Mouse (Mus musculus): ENCODE measurements around the gene Dscaml1. TPM values are rescaled to one million over a fixed set of nuclear protein-coding genes. Genes with fewer than 3 reads are reported as not detected.

The Dscaml1 gene
- polyA plus RNA-seq, 1 experiment from 2014 or later: 1.1 TPM

GRCm38 (mm10) chr9:45664871-45665394 lies 238.5 kb downstream of the Dscaml1 start:
- H3K9ac ChIP-seq (ENCODE audit: low read length): peak overlapping the region; percentile 41; the same call in 1 of the 2 replicates
- H3K27ac ChIP-seq (ENCODE audit: low read depth, low read length): peak overlapping the region; percentile 70
- H3K27me3 ChIP-seq (ENCODE audit: control insufficient read depth, insufficient read depth, low read length): no peaks in the 10 kb centered on the region
- peaks cover 35% of the 10 kb centered on the region for H3K4me1 ChIP-seq (ENCODE audit: control insufficient read depth, insufficient read depth, low read length)
- WGBS: 26% methylated on average over 15 of the region's 15 CpGs
- H3K4me2 ChIP-seq (ENCODE audit: low read depth): no peak overlapping the region
- peak; percentile 79 for DNase-seq (ENCODE audit: low spot score)
- no peaks in the 10 kb centered on the region for H3K36me3 ChIP-seq (ENCODE audit: control insufficient read depth, insufficient read depth, low read length)
- ATAC-seq (ENCODE audit: insufficient read depth, low FRiP score, low TSS enrichment): peak; percentile 88
- no peaks in the 10 kb centered on the region for H3K9me3 ChIP-seq (ENCODE audit: control insufficient read depth, low read length)
- no peak overlapping the region for H3K4me3 ChIP-seq (ENCODE audit: low read depth, low read length)

GRCm38 (mm10) chr9:45675931-45676330 lies 249.5 kb downstream of the Dscaml1 start:
- no peaks in the 10 kb centered on the region for H3K36me3 ChIP-seq (ENCODE audit: control insufficient read depth, insufficient read depth, low read length)
- no peak overlapping the region for H3K4me2 ChIP-seq (ENCODE audit: low read depth)
- 0 out of 2 replicates have a peak overlapping the region, but pooled peaks have one; percentile 39 for H3K27ac ChIP-seq (ENCODE audit: low read depth, low read length)
- H3K27me3 ChIP-seq (ENCODE audit: control insufficient read depth, insufficient read depth, low read length): no peaks in the 10 kb centered on the region
- ATAC-seq (ENCODE audit: insufficient read depth, low FRiP score, low TSS enrichment) (no peak), DNase-seq (ENCODE audit: low spot score) (no peak)
- H3K9ac ChIP-seq (ENCODE audit: low read length): no peak overlapping the region
- H3K9me3 ChIP-seq (ENCODE audit: control insufficient read depth, low read length): no peaks in the 10 kb centered on the region
- H3K4me3 ChIP-seq (ENCODE audit: low read depth, low read length): no peak overlapping the region
- 79% methylated on average over 9 of the region's 9 CpGs for WGBS
- peaks cover 13% of the 10 kb centered on the region for H3K4me1 ChIP-seq (ENCODE audit: control insufficient read depth, insufficient read depth, low read length)

GRCm38 (mm10) chr9:45676578-45676977 lies 250.2 kb downstream of the Dscaml1 start:
- Histone ChIP-seq H3K4me3 (ENCODE audit: low read depth, low read length) (no peak overlapping the region), H3K4me2 (ENCODE audit: low read depth) (no peak overlapping the region), H3K9ac (ENCODE audit: low read length) (no peak overlapping the region), H3K36me3 (ENCODE audit: control insufficient read depth, insufficient read depth, low read length) (no peaks in the 10 kb centered on the region), H3K4me1 (ENCODE audit: control insufficient read depth, insufficient read depth, low read length) (peaks cover 13% of the 10 kb centered on the region), H3K27ac (ENCODE audit: low read depth, low read length) (0 out of 2 replicates have a peak overlapping the region, but pooled peaks have one; percentile 39), H3K27me3 (ENCODE audit: control insufficient read depth, insufficient read depth, low read length) (no peaks in the 10 kb centered on the region), H3K9me3 (ENCODE audit: control insufficient read depth, low read length) (no peaks in the 10 kb centered on the region)
- peak; percentile 36 for DNase-seq (ENCODE audit: low spot score)
- peak; percentile 20; the same call in 1 of the 2 replicates for ATAC-seq (ENCODE audit: insufficient read depth, low FRiP score, low TSS enrichment)
- 55% methylated on average over 8 of the region's 8 CpGs for WGBS

GRCm38 (mm10) chr9:45677236-45677781 lies 250.9 kb downstream of the Dscaml1 start:
- peaks cover 13% of the 10 kb centered on the region for H3K4me1 ChIP-seq (ENCODE audit: control insufficient read depth, insufficient read depth, low read length)
- no peak overlapping the region for H3K4me2 ChIP-seq (ENCODE audit: low read depth)
- 50% methylated on average over 12 of the region's 12 CpGs for WGBS
- H3K27ac ChIP-seq (ENCODE audit: low read depth, low read length): no peak overlapping the region
- H3K36me3 ChIP-seq (ENCODE audit: control insufficient read depth, insufficient read depth, low read length): no peaks in the 10 kb centered on the region
- no peaks in the 10 kb centered on the region for H3K27me3 ChIP-seq (ENCODE audit: control insufficient read depth, insufficient read depth, low read length)
- no peak for ATAC-seq (ENCODE audit: insufficient read depth, low FRiP score, low TSS enrichment)
- DNase-seq (ENCODE audit: low spot score): peak; percentile 48
- H3K9ac ChIP-seq (ENCODE audit: low read length): no peak overlapping the region
- H3K9me3 ChIP-seq (ENCODE audit: control insufficient read depth, low read length): no peaks in the 10 kb centered on the region
- H3K4me3 ChIP-seq (ENCODE audit: low read depth, low read length): no peak overlapping the region

DNA sequence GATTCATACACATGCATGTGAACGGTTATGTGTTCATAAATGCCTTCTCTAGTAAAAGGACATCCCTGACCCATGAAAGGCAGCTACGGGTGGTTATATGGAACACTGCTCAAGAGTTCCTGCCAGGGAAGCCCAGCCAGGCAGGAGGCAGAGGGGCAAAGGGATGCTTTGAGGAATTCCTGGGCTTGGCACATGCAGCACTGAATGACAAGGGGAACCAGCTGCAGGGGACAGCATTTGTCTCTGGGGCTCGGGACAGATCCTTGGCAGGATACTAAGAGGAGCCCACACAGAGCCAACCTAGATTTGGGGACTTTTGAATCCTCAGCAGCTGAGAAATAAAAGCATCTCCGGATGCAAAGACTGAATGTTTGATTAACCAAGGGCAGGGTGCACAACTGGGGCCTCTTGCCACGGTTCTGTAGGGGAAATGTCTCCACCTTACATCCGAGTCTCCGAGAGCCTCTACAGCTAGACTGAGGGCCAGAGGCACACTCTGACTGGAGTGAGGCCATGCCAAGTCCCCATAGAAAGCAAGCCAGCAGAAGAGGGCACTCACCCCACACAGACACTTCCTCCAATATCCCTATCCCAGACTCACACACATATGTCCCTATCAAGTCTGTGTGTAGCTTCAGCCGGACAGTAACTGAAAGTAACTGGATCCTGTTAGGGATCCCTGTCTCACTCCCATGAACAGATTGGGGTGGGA lies 251.7 kb downstream of the Dscaml1 start:
- Histone ChIP-seq H3K4me2 (ENCODE audit: low read depth) (no peak overlapping the region), H3K9ac (ENCODE audit: low read length) (no peak overlapping the region), H3K27me3 (ENCODE audit: control insufficient read depth, insufficient read depth, low read length) (no peaks in the 10 kb centered on the region), H3K4me3 (ENCODE audit: low read depth, low read length) (no peak overlapping the region), H3K36me3 (ENCODE audit: control insufficient read depth, insufficient read depth, low read length) (no peaks in the 10 kb centered on the region), H3K27ac (ENCODE audit: low read depth, low read length) (0 out of 2 replicates have a peak overlapping the region, but pooled peaks have one; percentile 27), H3K9me3 (ENCODE audit: control insufficient read depth, low read length) (no peaks in the 10 kb centered on the region), H3K4me1 (ENCODE audit: control insufficient read depth, insufficient read depth, low read length) (peaks cover 13% of the 10 kb centered on the region)
- no peak for DNase-seq (ENCODE audit: low spot score)
- 68% methylated on average over 8 of the region's 8 CpGs for WGBS
- no peak for ATAC-seq (ENCODE audit: insufficient read depth, low FRiP score, low TSS enrichment)

- no peak overlapping the region for H3K27ac ChIP-seq (ENCODE audit: low read depth, low read length)
- H3K9me3 ChIP-seq (ENCODE audit: control insufficient read depth, low read length): no peaks in the 10 kb centered on the region
- H3K4me2 ChIP-seq (ENCODE audit: low read depth): no peak overlapping the region
- ATAC-seq (ENCODE audit: insufficient read depth, low FRiP score, low TSS enrichment) (no peak), DNase-seq (ENCODE audit: low spot score) (no peak)
- H3K4me1 ChIP-seq (ENCODE audit: control insufficient read depth, insufficient read depth, low read length): peaks cover 13% of the 10 kb centered on the region
- 76% methylated on average over 4 of the region's 4 CpGs for WGBS
- no peaks in the 10 kb centered on the region for H3K27me3 ChIP-seq (ENCODE audit: control insufficient read depth, insufficient read depth, low read length)
- no peaks in the 10 kb centered on the region for H3K36me3 ChIP-seq (ENCODE audit: control insufficient read depth, insufficient read depth, low read length)
- no peak overlapping the region for H3K4me3 ChIP-seq (ENCODE audit: low read depth, low read length)
- no peak overlapping the region for H3K9ac ChIP-seq (ENCODE audit: low read length)
These were observed 252.2 kb downstream of the Dscaml1 start for GRCm38 (mm10) chr9:45678664-45679026.

GRCm38 (mm10) chr9:45682461-45682998 lies 256.1 kb downstream of the Dscaml1 start:
- no peak overlapping the region for H3K4me3 ChIP-seq (ENCODE audit: low read depth, low read length)
- H3K27ac ChIP-seq (ENCODE audit: low read depth, low read length): no peak overlapping the region
- peaks cover 4% of the 10 kb centered on the region; the same call in 1 of the 2 replicates for H3K4me1 ChIP-seq (ENCODE audit: control insufficient read depth, insufficient read depth, low read length)
- no peaks in the 10 kb centered on the region for H3K36me3 ChIP-seq (ENCODE audit: control insufficient read depth, insufficient read depth, low read length)
- whole genome bisulfite sequencing: 48% methylated on average over 11 of the region's 11 CpGs
- no peaks in the 10 kb centered on the region for H3K27me3 ChIP-seq (ENCODE audit: control insufficient read depth, insufficient read depth, low read length)
- DNase-seq (ENCODE audit: low spot score) (no peak), ATAC-seq (ENCODE audit: insufficient read depth, low FRiP score, low TSS enrichment) (no peak)
- no peaks in the 10 kb centered on the region for H3K9me3 ChIP-seq (ENCODE audit: control insufficient read depth, low read length)
- no peak overlapping the region for H3K9ac ChIP-seq (ENCODE audit: low read length)
- H3K4me2 ChIP-seq (ENCODE audit: low read depth): no peak overlapping the region

- no peaks in the 10 kb centered on the region for H3K27me3 ChIP-seq (ENCODE audit: control insufficient read depth, insufficient read depth, low read length)
- no peak overlapping the region for H3K27ac ChIP-seq (ENCODE audit: low read depth, low read length)
- no peak overlapping the region for H3K9ac ChIP-seq (ENCODE audit: low read length)
- no peaks in the 10 kb centered on the region for H3K36me3 ChIP-seq (ENCODE audit: control insufficient read depth, insufficient read depth, low read length)
- H3K4me3 ChIP-seq (ENCODE audit: low read depth, low read length): no peak overlapping the region
- 37% methylated on average over 10 of the region's 10 CpGs for WGBS
- DNase-seq (ENCODE audit: low spot score): no peak
- no peak for ATAC-seq (ENCODE audit: insufficient read depth, low FRiP score, low TSS enrichment)
- H3K4me1 ChIP-seq (ENCODE audit: control insufficient read depth, insufficient read depth, low read length): no peaks in the 10 kb centered on the region; the same call in 1 of the 2 replicates
- no peak overlapping the region for H3K4me2 ChIP-seq (ENCODE audit: low read depth)
- H3K9me3 ChIP-seq (ENCODE audit: control insufficient read depth, low read length): no peaks in the 10 kb centered on the region
These were observed 267.2 kb downstream of the Dscaml1 start for GRCm38 (mm10) chr9:45693424-45694237.

All from neural tube, embryonic 11.5 days (tissue).